Mouse (Mus musculus): ENCODE data around the gene Opcml. TPM values are rescaled to one million over a fixed set of nuclear protein-coding genes. Genes with fewer than 3 reads are reported as not detected.

The Opcml gene
- polyA plus RNA-seq, 1 experiment from 2014 or later = 4.9 TPM

DNA sequence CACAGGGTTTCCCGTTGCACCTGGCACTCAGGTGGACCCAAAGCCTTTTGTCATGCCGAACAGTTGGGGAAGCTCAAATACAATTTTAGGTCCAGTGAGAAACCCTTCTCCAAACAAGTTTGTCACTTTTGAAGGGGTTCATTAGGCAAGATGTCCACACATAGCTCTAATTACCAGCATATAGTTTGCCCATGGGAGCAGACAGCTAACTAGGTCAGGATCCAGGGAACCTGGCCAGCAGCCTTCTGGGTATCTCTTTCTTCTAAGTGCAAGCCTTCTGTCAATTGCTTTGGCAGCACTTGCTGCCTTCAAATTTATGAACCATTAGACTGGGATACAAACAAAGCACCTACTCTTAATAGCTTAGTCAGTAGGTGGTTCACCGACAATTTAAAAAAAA, 653.9 kb downstream of the Opcml start:
- WGBS = 71% methylated on average over 3 of the region's 3 CpGs

DNA sequence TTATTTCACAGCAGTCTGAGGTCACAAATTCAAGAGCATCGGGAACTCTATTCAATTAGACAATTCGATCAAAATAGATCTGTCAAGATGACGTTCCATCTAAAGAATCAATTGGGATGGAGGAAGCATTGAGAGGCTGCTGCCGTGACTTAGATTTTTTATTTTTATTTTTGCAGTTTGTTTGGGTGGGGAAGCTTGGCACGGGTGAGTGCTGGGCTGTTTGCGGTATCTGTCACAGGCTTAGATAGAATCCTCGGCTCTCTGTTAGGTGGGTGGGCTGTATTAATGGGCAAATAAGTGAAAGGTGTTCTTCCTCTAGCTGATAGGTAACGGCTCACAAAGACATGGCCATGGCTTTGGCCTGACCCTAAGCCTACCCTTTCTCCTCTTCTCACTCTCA, 654.4 kb downstream of the Opcml start:
- ATAC-seq (ENCODE audit: low FRiP score, low read depth) = no peak
- Histone ChIP-seq H3K27me3 (no peaks in the 10 kb centered on the region), H3K9me3 (no peaks in the 10 kb centered on the region), H3K4me1 (peaks cover 3% of the 10 kb centered on the region), H3K4me2 (replicated peaks) (no peak overlapping the region), H3K27ac (no peak overlapping the region), H3K36me3 (no peaks in the 10 kb centered on the region), H3K4me3 (no peak overlapping the region), H3K9ac (no peak overlapping the region)
- 85% methylated on average over 8 of the region's 8 CpGs for WGBS

More for the DNA sequence above, 653.9 kb downstream of the Opcml start:
- H3K9ac ChIP-seq = no peak overlapping the region
- no peak for ATAC-seq (ENCODE audit: low FRiP score, low read depth)
- H3K4me3 ChIP-seq = no peak overlapping the region
- H3K9me3 ChIP-seq = no peaks in the 10 kb centered on the region
- H3K27me3 ChIP-seq = no peaks in the 10 kb centered on the region
- H3K27ac ChIP-seq = no peak overlapping the region
- H3K4me2 ChIP-seq (replicated peaks) = no peak overlapping the region
- H3K36me3 ChIP-seq = no peaks in the 10 kb centered on the region
- peaks cover 7% of the 10 kb centered on the region for H3K4me1 ChIP-seq

- 78% methylated on average over 1 of the region's 1 CpGs for WGBS
- H3K27me3 ChIP-seq = no peaks in the 10 kb centered on the region
- no peak overlapping the region for H3K4me3 ChIP-seq
- no peaks in the 10 kb centered on the region for H3K9me3 ChIP-seq
- no peak for ATAC-seq (ENCODE audit: low FRiP score, low read depth)
- no peaks in the 10 kb centered on the region for H3K4me1 ChIP-seq
- H3K4me2 ChIP-seq (replicated peaks) = no peak overlapping the region
- no peaks in the 10 kb centered on the region for H3K36me3 ChIP-seq
- H3K27ac ChIP-seq = no peak overlapping the region
- no peak overlapping the region for H3K9ac ChIP-seq
Observed at GRCm38 (mm10) chr9:28445863-28446262, 655.3 kb downstream of the Opcml start.

DNA sequence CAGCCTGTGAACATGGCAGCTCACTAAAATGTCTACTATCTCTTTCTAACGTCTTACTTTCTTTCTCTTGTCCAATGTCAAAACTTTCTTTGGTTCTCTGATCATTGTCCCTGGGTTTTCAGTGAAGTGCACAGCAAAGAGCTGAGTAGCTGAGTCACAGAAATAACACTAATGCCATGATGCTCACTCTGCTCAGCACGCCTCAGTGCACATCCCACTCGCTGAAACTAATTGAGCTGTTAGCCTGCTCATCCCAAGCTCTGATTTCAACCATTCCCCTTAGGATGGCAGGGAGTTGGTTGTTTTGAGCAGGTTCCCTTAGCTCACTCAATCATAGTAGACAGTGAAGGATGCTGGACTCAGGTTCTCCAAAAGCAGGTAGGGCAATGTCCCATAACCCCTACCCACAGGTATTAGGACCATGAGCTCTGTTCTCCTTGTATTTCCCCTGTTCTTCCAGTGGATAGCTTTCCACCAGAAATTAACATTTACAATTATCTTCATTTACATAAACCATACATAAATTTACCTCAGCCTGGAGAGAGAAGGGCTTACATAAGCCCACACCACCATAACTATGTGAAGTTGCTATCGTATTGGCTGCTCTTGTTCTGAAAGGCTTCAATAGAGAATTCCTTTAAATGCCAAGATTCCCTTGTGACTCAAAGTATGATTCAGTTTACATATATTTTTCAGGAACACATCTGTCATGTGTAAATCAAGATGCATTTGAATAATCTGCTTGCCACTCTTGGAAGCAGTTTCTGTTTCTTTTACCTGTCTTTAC, 655.9 kb downstream of the Opcml start:
- H3K36me3 ChIP-seq = no peaks in the 10 kb centered on the region
- H3K9ac ChIP-seq = no peak overlapping the region
- H3K4me2 ChIP-seq (replicated peaks) = no peak overlapping the region
- H3K27ac ChIP-seq = no peak overlapping the region
- H3K27me3 ChIP-seq = no peaks in the 10 kb centered on the region
- no peak overlapping the region for H3K4me3 ChIP-seq
- no peaks in the 10 kb centered on the region for H3K9me3 ChIP-seq
- WGBS = 81% methylated on average over 4 of the region's 4 CpGs
- no peak for ATAC-seq (ENCODE audit: low FRiP score, low read depth)
- H3K4me1 ChIP-seq = no peaks in the 10 kb centered on the region

DNA sequence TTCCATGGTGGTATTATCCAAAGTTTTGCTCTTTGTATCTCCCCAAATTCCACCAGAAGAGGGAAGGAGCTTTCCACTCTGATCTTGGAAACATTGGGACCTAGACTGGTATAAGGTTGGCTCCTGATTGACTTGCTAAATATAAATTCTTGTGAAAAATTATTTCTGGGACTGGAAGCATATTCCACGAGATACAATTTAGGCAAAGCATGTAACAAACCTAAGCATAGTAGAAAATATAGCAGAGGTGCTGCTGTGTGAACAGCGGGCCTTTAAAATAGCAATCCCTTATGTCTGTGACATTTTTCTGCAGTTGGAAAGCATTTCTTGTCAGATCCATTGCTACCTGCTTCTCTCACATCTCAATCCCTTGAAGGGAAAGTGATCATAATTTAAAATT, 661.9 kb downstream of the Opcml start:
- no peak for ATAC-seq (ENCODE audit: low FRiP score, low read depth)
- no peaks in the 10 kb centered on the region for H3K36me3 ChIP-seq
- no peaks in the 10 kb centered on the region for H3K27me3 ChIP-seq
- H3K27ac ChIP-seq = no peak overlapping the region
- H3K9ac ChIP-seq = no peak overlapping the region
- H3K4me2 ChIP-seq (replicated peaks) = no peak overlapping the region
- no peaks in the 10 kb centered on the region for H3K4me1 ChIP-seq
- H3K9me3 ChIP-seq = no peaks in the 10 kb centered on the region
- no peak overlapping the region for H3K4me3 ChIP-seq
- 84% methylated on average over 2 of the region's 2 CpGs for WGBS

DNA sequence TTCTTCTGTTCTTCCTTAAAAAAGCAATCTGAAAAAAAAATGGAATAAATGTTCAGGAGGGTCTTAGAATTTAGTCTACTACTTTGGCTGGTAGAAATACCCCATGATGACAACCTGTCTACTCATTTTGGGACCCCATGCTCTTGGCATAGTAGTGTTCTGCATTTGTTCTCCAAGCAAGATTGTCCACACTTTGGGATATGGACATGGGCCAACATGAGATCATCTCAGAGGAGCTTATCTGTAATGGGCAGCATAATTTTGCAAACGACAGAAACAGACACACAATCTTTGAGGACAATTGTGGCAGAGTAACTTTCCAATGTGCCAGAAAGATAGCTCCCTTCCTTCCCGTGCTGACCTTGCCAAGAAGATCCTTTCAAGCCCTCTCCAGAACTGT, 662.5 kb downstream of the Opcml start:
- Histone ChIP-seq H3K27ac (no peak overlapping the region), H3K9ac (no peak overlapping the region), H3K27me3 (no peaks in the 10 kb centered on the region), H3K4me1 (no peaks in the 10 kb centered on the region), H3K36me3 (no peaks in the 10 kb centered on the region), H3K9me3 (no peaks in the 10 kb centered on the region), H3K4me3 (no peak overlapping the region), H3K4me2 (replicated peaks) (no peak overlapping the region)
- ATAC-seq (ENCODE audit: low FRiP score, low read depth) = no peak
- 79% methylated on average over 2 of the region's 2 CpGs for WGBS

- no peak overlapping the region for H3K4me2 ChIP-seq (replicated peaks)
- no peak overlapping the region for H3K27ac ChIP-seq
- 72% methylated on average over 7 of the region's 7 CpGs for WGBS
- no peaks in the 10 kb centered on the region for H3K27me3 ChIP-seq
- ATAC-seq (ENCODE audit: low FRiP score, low read depth) = no peak
- H3K36me3 ChIP-seq = no peaks in the 10 kb centered on the region
- no peaks in the 10 kb centered on the region for H3K9me3 ChIP-seq
- no peak overlapping the region for H3K9ac ChIP-seq
- no peaks in the 10 kb centered on the region for H3K4me1 ChIP-seq
- no peak overlapping the region for H3K4me3 ChIP-seq
Observed at GRCm38 (mm10) chr9:28457982-28458770, 667.6 kb downstream of the Opcml start.

DNA sequence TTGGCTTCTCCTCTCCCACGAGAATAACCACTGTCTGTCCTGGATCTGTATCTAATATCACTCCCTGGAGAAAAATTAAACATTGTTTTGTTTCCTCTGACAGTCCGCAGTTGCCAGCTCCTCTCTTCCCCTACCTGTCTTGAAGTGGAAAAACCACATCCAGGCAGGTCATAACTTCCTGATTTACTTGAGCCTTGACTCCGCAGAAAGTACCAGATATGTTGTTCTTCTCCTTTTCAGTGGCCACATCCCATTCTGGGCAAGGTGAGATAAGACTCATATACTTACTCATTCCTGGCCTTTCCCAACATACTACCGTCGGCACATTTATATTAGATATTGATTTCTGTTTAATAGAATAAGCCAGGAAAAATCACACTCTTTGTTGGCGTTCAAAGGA, 673.0 kb downstream of the Opcml start:
- H3K9ac ChIP-seq = no peak overlapping the region
- 80% methylated on average over 6 of the region's 6 CpGs for whole genome bisulfite sequencing
- no peak for ATAC-seq (ENCODE audit: low FRiP score, low read depth)
- no peak overlapping the region for H3K4me2 ChIP-seq (replicated peaks)
- H3K4me3 ChIP-seq = no peak overlapping the region
- no peaks in the 10 kb centered on the region for H3K4me1 ChIP-seq
- no peak overlapping the region for H3K27ac ChIP-seq
- no peaks in the 10 kb centered on the region for H3K27me3 ChIP-seq
- no peaks in the 10 kb centered on the region for H3K9me3 ChIP-seq
- H3K36me3 ChIP-seq = no peaks in the 10 kb centered on the region

- H3K9me3 ChIP-seq = no peaks in the 10 kb centered on the region
- no peaks in the 10 kb centered on the region for H3K27me3 ChIP-seq
- no peak overlapping the region for H3K4me2 ChIP-seq (replicated peaks)
- WGBS = 80% methylated on average over 6 of the region's 6 CpGs
- H3K4me1 ChIP-seq = no peaks in the 10 kb centered on the region
- no peak overlapping the region for H3K9ac ChIP-seq
- H3K36me3 ChIP-seq = no peaks in the 10 kb centered on the region
- no peak overlapping the region for H3K4me3 ChIP-seq
- ATAC-seq (ENCODE audit: low FRiP score, low read depth) = no peak
- H3K27ac ChIP-seq = no peak overlapping the region
Observed at GRCm38 (mm10) chr9:28469419-28469818, 678.8 kb downstream of the Opcml start.

- Histone ChIP-seq H3K4me3 (no peak overlapping the region), H3K4me2 (replicated peaks) (no peak overlapping the region), H3K27ac (no peak overlapping the region), H3K9me3 (no peaks in the 10 kb centered on the region), H3K4me1 (no peaks in the 10 kb centered on the region), H3K36me3 (no peaks in the 10 kb centered on the region), H3K27me3 (no peaks in the 10 kb centered on the region), H3K9ac (no peak overlapping the region)
- ATAC-seq (ENCODE audit: low FRiP score, low read depth) = no peak
- 38% methylated on average over 4 of the region's 4 CpGs for WGBS
Observed at GRCm38 (mm10) chr9:28471501-28471900, 680.9 kb downstream of the Opcml start.

- Histone ChIP-seq H3K36me3 (no peaks in the 10 kb centered on the region), H3K9ac (no peak overlapping the region), H3K4me2 (replicated peaks) (no peak overlapping the region), H3K27ac (no peak overlapping the region), H3K9me3 (no peaks in the 10 kb centered on the region), H3K4me3 (no peak overlapping the region), H3K4me1 (no peaks in the 10 kb centered on the region), H3K27me3 (no peaks in the 10 kb centered on the region)
- ATAC-seq (ENCODE audit: low FRiP score, low read depth) = no peak
- WGBS = 90% methylated on average over 6 of the region's 6 CpGs
Observed at GRCm38 (mm10) chr9:28474586-28474985, 684.0 kb downstream of the Opcml start.

GRCm38 (mm10) chr9:28481261-28481660, 690.7 kb downstream of the Opcml start:
- WGBS = 39% methylated on average over 4 of the region's 4 CpGs
- H3K4me2 ChIP-seq (replicated peaks) = no peak overlapping the region

More at GRCm38 (mm10) chr9:28481261-28481660, 690.7 kb downstream of the Opcml start:
- H3K9me3 ChIP-seq = no peaks in the 10 kb centered on the region
- H3K9ac ChIP-seq = no peak overlapping the region
- H3K27me3 ChIP-seq = no peaks in the 10 kb centered on the region
- no peak overlapping the region for H3K27ac ChIP-seq
- no peaks in the 10 kb centered on the region for H3K36me3 ChIP-seq
- ATAC-seq (ENCODE audit: low FRiP score, low read depth) = no peak
- peaks cover 7% of the 10 kb centered on the region; the same call in 1 of the 2 replicates for H3K4me1 ChIP-seq
- no peak overlapping the region for H3K4me3 ChIP-seq

Data from limb, embryonic 13.5 days (tissue).